Mouse (Mus musculus) E14TG2a.4 (cell line): ENCODE measurements at regions not wholly inside any gene's neighbourhood (a gene's known extent, or its start where the extent isn't known, plus 50 kb on each side); places are given as distances from the start of the nearest gene placed in this dataset.

Experiments
- H3K27me3 ChIP-seq: 2 replicates; pipeline ENCODE4 v1.6.1; 2014; ENCODE audit warnings: low read length, control low read depth; ENCODE audit not compliant: insufficient read depth
- H3K36me3 ChIP-seq: 2 replicates; pipeline ENCODE4 v1.6.1; 2014; ENCODE audit warnings: low read length, control low read depth; ENCODE audit not compliant: insufficient read depth
- H3K4me1 ChIP-seq: replicated peaks from 2 replicates; pipeline ENCODE4 v1.6.1; 2014; ENCODE audit warnings: low read depth, low read length, control low read depth
- H3K4me3 ChIP-seq: replicated peaks from 2 replicates; pipeline ENCODE4 v1.5.1; 2014; ENCODE audit warnings: mild to moderate bottlenecking, low read length
- H3K9me3 ChIP-seq: 2 replicates; pipeline ENCODE4 v1.6.1; 2014; ENCODE audit warnings: low read length, control low read depth
- CTCF ChIP-seq: conservative IDR thresholded peaks from 2 replicates; pipeline ENCODE4 v1.5.1; 2014; ENCODE audit warnings: low read length
- NANOG ChIP-seq: IDR thresholded peaks from 2 replicates; pipeline ENCODE4 v1.6.1; 2014; ENCODE audit warnings: borderline replicate concordance, low read length, mixed read lengths
- POU5F1 ChIP-seq: IDR thresholded peaks from 2 replicates; pipeline ENCODE4 v1.6.1; 2014; ENCODE audit warnings: low read length, borderline replicate concordance

GRCm38 (mm10) chr6:107375274-107375673 lies 154.3 kb upstream of the Lrrn1 start:
- Histone ChIP-seq H3K36me3 (no peaks in the 10 kb centered on the region), H3K4me1 (no peaks in the 10 kb centered on the region), H3K27me3 (no peaks in the 10 kb centered on the region), H3K9me3 (no peaks in the 10 kb centered on the region), H3K4me3 (no peak overlapping the region)
- TF ChIP-seq CTCF (no peak), POU5F1 (no peak), NANOG (no peak)

GRCm38 (mm10) chr6:107378489-107378888 lies 151.1 kb upstream of the Lrrn1 start:
- H3K9me3 ChIP-seq = no peaks in the 10 kb centered on the region
- TF ChIP-seq POU5F1 (no peak), CTCF (no peak), NANOG (no peak)
- no peak overlapping the region for H3K4me3 ChIP-seq
- H3K4me1 ChIP-seq = no peaks in the 10 kb centered on the region
- no peaks in the 10 kb centered on the region for H3K27me3 ChIP-seq
- no peaks in the 10 kb centered on the region for H3K36me3 ChIP-seq

GRCm38 (mm10) chr6:107380621-107381020 lies 148.9 kb upstream of the Lrrn1 start:
- Histone ChIP-seq H3K4me1 (no peaks in the 10 kb centered on the region), H3K27me3 (no peaks in the 10 kb centered on the region), H3K9me3 (no peaks in the 10 kb centered on the region), H3K4me3 (no peak overlapping the region), H3K36me3 (no peaks in the 10 kb centered on the region)
- TF ChIP-seq CTCF (no peak), POU5F1 (no peak), NANOG (no peak)

GRCm38 (mm10) chr6:107386094-107386678 lies 143.4 kb upstream of the Lrrn1 start:
- H3K4me1 ChIP-seq = no peaks in the 10 kb centered on the region
- H3K36me3 ChIP-seq = no peaks in the 10 kb centered on the region
- TF ChIP-seq POU5F1 = no peak
- no peak for TF ChIP-seq CTCF
- no peak for TF ChIP-seq NANOG
- no peaks in the 10 kb centered on the region for H3K9me3 ChIP-seq
- no peak overlapping the region for H3K4me3 ChIP-seq
- H3K27me3 ChIP-seq = no peaks in the 10 kb centered on the region

GRCm38 (mm10) chr6:107389892-107390291 lies 139.7 kb upstream of the Lrrn1 start:
- TF ChIP-seq NANOG (no peak), POU5F1 (no peak), CTCF (no peak)
- Histone ChIP-seq H3K27me3 (no peaks in the 10 kb centered on the region), H3K4me1 (no peaks in the 10 kb centered on the region), H3K9me3 (no peaks in the 10 kb centered on the region), H3K4me3 (no peak overlapping the region), H3K36me3 (no peaks in the 10 kb centered on the region)

GRCm38 (mm10) chr6:107394611-107395010 lies 135.0 kb upstream of the Lrrn1 start:
- Histone ChIP-seq H3K36me3 (no peaks in the 10 kb centered on the region), H3K4me3 (no peak overlapping the region), H3K27me3 (no peaks in the 10 kb centered on the region), H3K4me1 (no peaks in the 10 kb centered on the region), H3K9me3 (no peaks in the 10 kb centered on the region)
- TF ChIP-seq NANOG (no peak), POU5F1 (no peak), CTCF (no peak)

GRCm38 (mm10) chr6:107415766-107416165 lies 113.8 kb upstream of the Lrrn1 start:
- Histone ChIP-seq H3K36me3 (no peaks in the 10 kb centered on the region), H3K9me3 (no peaks in the 10 kb centered on the region), H3K4me1 (no peaks in the 10 kb centered on the region), H3K4me3 (no peak overlapping the region), H3K27me3 (no peaks in the 10 kb centered on the region)
- TF ChIP-seq POU5F1 (no peak), CTCF (no peak), NANOG (no peak)

GRCm38 (mm10) chr6:107422091-107422490 lies 107.5 kb upstream of the Lrrn1 start:
- Histone ChIP-seq H3K4me3 (no peak overlapping the region), H3K9me3 (no peaks in the 10 kb centered on the region), H3K27me3 (no peaks in the 10 kb centered on the region), H3K36me3 (no peaks in the 10 kb centered on the region), H3K4me1 (no peaks in the 10 kb centered on the region)
- no peak for TF ChIP-seq CTCF
- no peak for TF ChIP-seq NANOG
- no peak for TF ChIP-seq POU5F1

GRCm38 (mm10) chr6:107426529-107426928 lies 103.0 kb upstream of the Lrrn1 start:
- Histone ChIP-seq H3K27me3 (no peaks in the 10 kb centered on the region), H3K9me3 (no peaks in the 10 kb centered on the region), H3K36me3 (no peaks in the 10 kb centered on the region), H3K4me3 (no peak overlapping the region), H3K4me1 (no peaks in the 10 kb centered on the region)
- no peak for TF ChIP-seq NANOG
- no peak for TF ChIP-seq CTCF
- no peak for TF ChIP-seq POU5F1
